Mouse (Mus musculus) skeletal muscle tissue, adult 2 months (tissue): ENCODE data around the gene Gm35315.
A peak's percentile ranks its signal among the peaks of the same experiment; 100 is the strongest.
"Not testable (repeated sequence)": the region's sequence is repeated elsewhere in the genome, so short reads cannot be mapped to it uniquely, and the experiment has no call there.

Source experiments
- DNase-seq: peaks from one replicate; pipeline ENCODE4 v3.0.0-alpha.2; 2012; ENCODE audit warnings: low read depth, low spot score

Gm35315 gene

DNA sequence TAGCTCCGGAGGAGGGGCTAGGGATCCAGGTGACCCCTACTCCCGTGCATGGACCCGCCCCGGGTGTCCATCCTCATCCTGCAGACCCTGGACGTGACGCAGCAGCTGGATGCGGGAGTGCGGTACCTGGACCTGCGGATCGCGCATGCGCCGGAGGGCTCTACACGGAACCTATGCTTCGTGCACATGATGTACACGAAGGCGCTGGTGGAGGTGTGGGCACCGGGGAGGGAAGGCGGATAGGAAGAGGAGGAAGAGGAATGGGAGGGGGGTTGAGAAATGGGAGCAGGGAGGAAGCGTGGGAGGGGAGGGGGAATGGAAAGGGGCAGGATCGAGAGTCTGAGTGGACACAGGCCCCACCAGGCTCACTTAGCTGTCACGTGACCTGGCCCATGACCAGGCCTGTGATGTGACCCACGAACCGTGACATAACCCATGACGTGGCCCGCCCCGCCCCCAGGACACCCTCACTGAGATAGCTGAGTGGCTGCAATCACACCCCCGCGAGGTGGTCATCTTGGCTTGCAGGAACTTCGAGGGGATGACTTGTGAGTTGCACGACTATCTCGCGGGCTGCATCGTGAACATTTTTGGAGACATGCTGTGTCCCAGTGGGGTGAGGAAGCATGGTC is 7.6 kb upstream of the Gm35315 start:
- no peak for DNase-seq

DNA sequence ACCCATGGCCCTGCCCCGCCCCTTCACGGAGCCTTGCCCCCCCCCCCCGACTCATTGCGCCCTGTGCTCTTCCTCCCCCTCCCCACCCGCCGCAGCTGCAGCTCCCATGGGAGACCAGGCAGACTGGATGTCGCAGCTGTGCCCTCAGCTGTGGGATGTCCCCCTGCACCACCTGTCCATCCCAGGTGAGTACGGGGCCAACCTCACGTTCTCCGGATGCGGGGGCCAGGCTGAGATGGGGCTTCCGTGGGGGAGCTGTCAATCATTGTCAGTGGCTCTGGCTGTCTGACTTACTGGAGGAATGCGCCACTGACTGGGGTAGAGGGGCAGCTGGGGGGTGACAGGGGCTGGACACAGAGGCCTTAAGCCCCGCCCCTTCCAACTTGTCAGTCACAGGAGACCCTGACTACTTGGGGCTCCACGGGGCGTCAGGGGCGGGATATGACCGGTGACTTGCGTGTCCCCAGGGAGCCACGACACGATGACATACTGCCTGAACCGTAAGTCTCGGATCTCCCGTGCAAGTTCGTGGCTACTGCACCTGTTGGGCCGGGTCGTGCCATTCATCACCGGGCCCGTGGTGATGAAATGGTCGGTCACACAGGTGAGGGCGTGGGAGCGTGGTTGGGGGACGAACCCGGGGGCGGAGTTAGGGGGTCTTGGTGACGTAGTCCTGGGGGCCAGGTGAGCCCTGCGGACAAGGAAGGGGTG is 6.9 kb upstream of the Gm35315 start:
- no peak for DNase-seq

DNA sequence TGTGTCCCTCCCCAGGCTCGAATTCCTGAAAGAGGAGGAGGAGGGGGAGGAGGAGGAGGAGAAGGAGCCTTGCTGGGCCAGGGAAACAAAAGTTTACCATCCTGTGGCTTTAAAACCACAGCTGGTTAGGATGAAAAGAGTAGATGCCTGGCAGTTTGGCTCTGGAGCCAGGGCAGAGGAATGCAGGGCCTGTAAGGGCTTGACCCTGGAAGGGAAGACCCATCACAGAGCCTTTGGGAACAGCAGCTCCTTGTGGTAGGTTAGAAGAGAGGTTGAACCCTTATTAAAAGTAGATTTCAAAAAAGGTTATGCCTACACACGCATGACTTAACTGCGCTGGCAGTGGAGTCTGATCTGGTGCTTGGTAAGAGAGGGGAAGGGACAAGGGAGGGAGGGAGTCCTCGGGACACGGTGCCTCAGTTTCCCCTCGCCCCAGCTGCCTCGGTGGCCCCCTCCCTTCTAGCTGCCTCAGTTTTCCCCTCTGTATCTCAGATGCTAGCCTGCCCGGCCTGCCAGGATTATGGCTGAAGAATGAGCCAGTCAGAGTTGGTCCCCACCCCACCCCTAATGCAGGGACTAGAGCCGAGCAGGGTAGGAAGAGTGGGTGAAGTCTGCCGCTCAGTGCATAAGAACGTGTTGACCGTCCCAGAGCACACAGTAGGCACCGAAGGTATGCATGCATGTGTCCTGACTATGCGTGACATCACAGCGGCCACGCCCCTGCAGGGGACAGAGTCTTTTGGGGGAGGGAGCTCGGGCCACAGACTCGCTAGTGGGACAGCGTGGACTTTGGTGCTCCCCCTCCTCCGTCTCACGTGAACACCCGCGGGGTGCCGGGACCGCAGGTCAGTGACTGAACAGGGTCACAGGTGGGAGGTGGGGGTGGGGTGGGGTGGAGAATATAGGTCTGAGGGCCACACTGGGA is 5.7 kb upstream of the Gm35315 start, which contains the start of gene Plcxd1:
Plcxd1 (plus strand) TSS at position 314 of the 925 bp plus-strand sequence.
- no peak for DNase-seq

- DNase-seq, result no peak
These were observed 4.8 kb upstream of the Gm35315 start for GRCm38 (mm10) chr5:110098991-110099477.

GRCm38 (mm10) chr5:110094847-110095213 is 610 bp upstream of the Gm35315 start:
- DNase-seq, result no peak

DNA sequence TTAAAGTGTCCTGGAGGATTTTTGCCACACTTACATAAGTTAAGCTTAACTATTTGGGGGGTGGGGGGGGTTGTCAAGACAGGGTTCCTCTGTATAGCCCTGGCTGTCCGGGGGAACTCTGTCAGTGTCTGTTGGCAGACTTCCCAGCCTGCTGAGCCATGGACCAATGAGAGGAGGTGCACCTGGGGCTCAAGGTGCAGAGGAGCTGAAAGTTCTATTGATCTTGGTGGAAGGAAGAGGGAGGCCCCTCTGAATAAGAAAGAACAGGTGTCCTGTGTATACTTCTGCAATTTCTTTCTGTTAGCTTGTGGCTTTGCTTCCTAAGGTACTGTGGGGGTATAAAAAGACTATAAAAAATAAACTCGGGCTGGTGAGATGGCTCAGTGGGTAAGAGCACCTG is 2.7 kb downstream of the Gm35315 start:
- no peak for DNase-seq

DNA sequence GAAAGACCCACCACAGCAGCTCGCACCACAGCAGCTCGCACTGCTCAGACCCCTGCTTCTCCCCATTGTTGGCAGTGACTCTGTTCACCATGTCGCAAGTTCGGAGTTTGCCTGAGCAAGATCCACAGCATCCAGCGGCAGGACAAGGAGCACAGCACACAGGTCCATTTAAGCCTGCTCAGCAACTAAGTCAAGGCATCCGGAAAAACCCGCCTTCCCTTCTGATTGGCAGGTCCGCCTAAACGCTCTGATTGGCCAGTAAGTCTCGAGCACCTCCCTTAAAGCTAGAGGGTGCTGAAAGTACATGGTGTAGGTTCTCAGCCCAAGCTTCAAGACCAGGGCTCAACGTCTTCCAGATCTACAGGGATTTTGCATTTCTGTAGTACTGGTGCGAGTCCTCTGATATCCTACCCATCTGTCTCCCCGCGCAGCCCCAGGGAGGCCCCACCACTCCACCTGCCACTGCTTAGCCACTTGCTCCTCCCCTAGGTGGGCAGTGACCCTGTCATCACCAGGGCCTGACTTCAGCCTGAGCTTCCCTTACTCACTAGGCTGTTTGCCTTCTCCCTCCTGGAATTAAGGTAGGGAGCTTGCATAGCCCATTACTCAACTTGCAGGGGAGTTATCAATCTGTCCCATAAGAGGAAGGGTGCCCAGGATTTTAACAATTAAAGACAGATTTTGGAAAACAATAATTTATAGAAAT is 7.9 kb downstream of the Gm35315 start:
- no peak for DNase-seq

- DNase-seq, result no peak
These were observed 11.3 kb downstream of the Gm35315 start for GRCm38 (mm10) chr5:110082961-110083360.

- not testable (repeated sequence) for DNase-seq
These were observed 21.8 kb downstream of the Gm35315 start, which contains the start of gene Gm17655 for GRCm38 (mm10) chr5:110072413-110072812. Gene Gm17655, minus strand, starts transcription at chr5:110072513.

DNA sequence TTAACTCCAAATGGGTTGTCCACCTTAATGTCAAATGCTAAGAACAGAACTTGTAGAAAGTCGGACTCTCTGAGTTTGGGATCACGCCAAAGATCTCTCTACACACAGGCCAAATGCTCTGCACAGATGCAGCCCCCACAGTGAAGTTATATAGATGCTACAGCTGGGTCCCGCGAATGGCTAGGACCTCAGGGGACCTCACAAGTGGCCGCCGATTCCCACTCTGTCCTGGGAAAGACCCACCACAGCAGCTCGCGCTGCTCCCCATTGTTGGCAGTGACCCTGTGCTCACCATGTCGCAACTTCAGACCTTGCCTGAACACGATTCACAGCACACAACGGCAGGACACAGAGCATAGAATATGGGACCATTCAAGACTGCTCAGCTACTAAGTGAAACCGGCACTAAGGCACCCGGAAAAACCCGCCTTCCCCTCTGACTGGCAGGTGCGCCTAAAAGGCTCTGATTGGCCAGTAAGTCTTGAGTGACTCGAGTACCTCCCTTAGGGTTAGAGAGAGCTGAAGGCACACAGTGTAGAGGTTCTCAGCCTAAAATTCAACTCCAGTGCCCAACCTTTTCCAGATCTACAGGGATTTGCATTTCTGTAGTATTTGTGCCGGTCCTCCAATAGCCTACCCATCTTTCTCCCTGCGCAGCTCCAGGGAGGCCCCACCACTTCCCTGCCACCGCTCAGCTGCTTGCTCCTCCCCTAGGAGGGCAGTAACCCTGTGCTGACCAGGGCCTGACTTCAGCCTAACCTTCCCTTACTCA is 36.4 kb downstream of the Gm35315 start:
- peak; percentile 71 for DNase-seq
